Mouse (Mus musculus) T-cell, adult 2 months (primary cell): ENCODE results near the gene Il17re.

Experiments
- DNase-seq: peaks from one replicate; pipeline ENCODE4 v3.0.0; 2022; ENCODE audit warnings: low spot score

The Il17re gene

GRCm38 (mm10) chr6:113489410-113489809 is 31.1 kb downstream of the Il17re start:
- DNase-seq, result no peak

GRCm38 (mm10) chr6:113492101-113492864 is 34.0 kb downstream of the Il17re start:
- DNase-seq, result no peak

GRCm38 (mm10) chr6:113494258-113494788 is 36.0 kb downstream of the Il17re start:
- peak; percentile 90 for DNase-seq

- DNase-seq, result no peak
These were observed 36.9 kb downstream of the Il17re start for GRCm38 (mm10) chr6:113495071-113495675.

- no peak for DNase-seq
These were observed 41.1 kb downstream of the Il17re start for GRCm38 (mm10) chr6:113499346-113499745.

- no peak for DNase-seq
These were observed 43.3 kb downstream of the Il17re start, which contains the start of gene Prrt3 for GRCm38 (mm10) chr6:113501388-113502084. TSS of gene Prrt3 (minus strand) at chr6:113501931.

GRCm38 (mm10) chr6:113502801-113503200 is 44.5 kb downstream of the Il17re start:
- no peak for DNase-seq

- DNase-seq, result no peak
These were observed 47.4 kb downstream of the Il17re start for GRCm38 (mm10) chr6:113505689-113506088.

- DNase-seq, result no peak
These were observed 48.8 kb downstream of the Il17re start for GRCm38 (mm10) chr6:113507130-113507529.

- no peak for DNase-seq
These were observed 50.1 kb downstream of the Il17re start for GRCm38 (mm10) chr6:113508272-113508946.

GRCm38 (mm10) chr6:113508947-113509280 is 50.6 kb downstream of the Il17re start:
- no peak for DNase-seq

- no peak for DNase-seq
These were observed 55.7 kb downstream of the Il17re start for GRCm38 (mm10) chr6:113513944-113514343.

GRCm38 (mm10) chr6:113514600-113514999 is 56.3 kb downstream of the Il17re start:
- DNase-seq, result no peak

GRCm38 (mm10) chr6:113517434-113518080 is 59.3 kb downstream of the Il17re start:
- DNase-seq, result no peak
